Mouse (Mus musculus) embryonic facial prominence, embryonic 13.5 days (tissue): ENCODE measurements around the gene Ppm1h. TPM values are rescaled to one million over a fixed set of nuclear protein-coding genes. Genes with fewer than 3 reads are reported as not detected.
"Not testable (repeated sequence)": the region's sequence is repeated elsewhere in the genome, so short reads cannot be mapped to it uniquely, and the experiment has no call there.

ENCODE experiments used
- ATAC-seq: fragments of 200-750 bp; cut with Nextera tagmentation; 2 replicates; pipeline ENCODE4 v1.8.0; 2017; ENCODE audit warnings: low read depth; ENCODE audit not compliant: insufficient number of reproducible peaks, insufficient read depth, low FRiP score, low TSS enrichment
- H3K27ac ChIP-seq: fragments of 300-500 bp; sonication (generic); 2 replicates; pipeline ENCODE4 v1.5.1; 2015; ENCODE audit warnings: moderate library complexity, mild to moderate bottlenecking, inconsistent platforms
- H3K27me3 ChIP-seq: fragments of 300-500 bp; sonication (generic); 2 replicates; pipeline ENCODE4 v1.6.1; 2015; ENCODE audit warnings: mild to moderate bottlenecking, inconsistent platforms
- H3K36me3 ChIP-seq: fragments of 300-500 bp; sonication (generic); 2 replicates; pipeline ENCODE4 v1.6.1; 2015; ENCODE audit warnings: mild to moderate bottlenecking, inconsistent platforms
- H3K4me1 ChIP-seq: fragments of 300-500 bp; sonication (generic); 2 replicates; pipeline ENCODE4 v1.6.1; 2015; ENCODE audit warnings: inconsistent platforms
- H3K4me2 ChIP-seq: fragments of 300-500 bp; sonication (generic); 2 replicates; pipeline ENCODE4 v1.6.1; 2015; ENCODE audit warnings: moderate library complexity, mild to moderate bottlenecking, inconsistent platforms
- H3K4me3 ChIP-seq: fragments of 300-500 bp; sonication (generic); 2 replicates; pipeline ENCODE4 v1.5.1; 2015; ENCODE audit warnings: mild to moderate bottlenecking, inconsistent platforms
- H3K9ac ChIP-seq: fragments of 300-500 bp; sonication (generic); 2 replicates; pipeline ENCODE4 v1.6.1; 2015; ENCODE audit warnings: mild to moderate bottlenecking, inconsistent platforms
- H3K9me3 ChIP-seq: fragments of 300-500 bp; sonication (generic); 2 replicates; pipeline ENCODE4 v1.6.1; 2016; ENCODE audit warnings: inconsistent platforms
- WGBS: fragments of 180-500 bp; shearing (Covaris S2); methylation state at CpG from one replicate; pipeline ENCODE4 v1.1.7; 2015; ENCODE audit warnings: mixed read lengths; 5-methylcytosine and 5-hydroxymethylcytosine counted together
- polyA plus RNA-seq: library from polyadenylated mRNA; unstranded; fragments of >200 nt; fragmentation: Nextera tagmentation; extraction: Ambion mirVana; gene quantifications from 2 replicates; pipeline ENCODE4 v1.2.1, GENCODE M21; 2015

The Ppm1h gene
- polyA plus RNA-seq, 1 experiment from 2014 or later = 4.0 TPM

GRCm38 (mm10) chr10:122926275-122926674 is 247.7 kb downstream of the Ppm1h start:
- H3K36me3 ChIP-seq = no peaks in the 10 kb centered on the region

DNA sequence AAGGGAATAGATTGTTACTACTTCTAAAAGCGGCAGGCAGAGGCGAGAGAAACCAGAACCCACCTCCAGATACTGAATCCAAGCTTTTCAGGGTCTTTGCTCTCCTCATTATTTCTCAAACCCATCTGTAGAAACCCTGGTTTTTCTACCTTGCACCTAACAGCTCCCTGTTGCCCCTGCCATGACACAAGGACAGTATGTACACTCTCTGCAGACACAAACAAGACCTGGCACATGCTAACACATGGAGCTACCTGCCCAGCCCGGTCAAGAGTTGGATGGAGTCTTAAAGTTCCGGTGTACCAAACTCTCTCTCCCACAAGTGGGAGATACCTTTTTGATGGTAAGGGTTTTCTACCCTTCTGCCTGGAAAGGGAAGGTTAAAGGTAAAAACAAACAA is 252.0 kb downstream of the Ppm1h start:
- peaks cover 55% of the 10 kb centered on the region for H3K4me1 ChIP-seq
- WGBS = 79% methylated on average over 4 of the region's 4 CpGs

More at GRCm38 (mm10) chr10:122926275-122926674, 247.7 kb downstream of the Ppm1h start:
- Histone ChIP-seq H3K27me3 (no peaks in the 10 kb centered on the region), H3K9me3 (no peaks in the 10 kb centered on the region), H3K4me1 (peaks cover 37% of the 10 kb centered on the region), H3K4me2 (no peak overlapping the region), H3K4me3 (no peak overlapping the region), H3K27ac (no peak overlapping the region), H3K9ac (no peak overlapping the region)
- WGBS = 87% methylated on average over 4 of the region's 4 CpGs
- no peak for ATAC-seq

DNA sequence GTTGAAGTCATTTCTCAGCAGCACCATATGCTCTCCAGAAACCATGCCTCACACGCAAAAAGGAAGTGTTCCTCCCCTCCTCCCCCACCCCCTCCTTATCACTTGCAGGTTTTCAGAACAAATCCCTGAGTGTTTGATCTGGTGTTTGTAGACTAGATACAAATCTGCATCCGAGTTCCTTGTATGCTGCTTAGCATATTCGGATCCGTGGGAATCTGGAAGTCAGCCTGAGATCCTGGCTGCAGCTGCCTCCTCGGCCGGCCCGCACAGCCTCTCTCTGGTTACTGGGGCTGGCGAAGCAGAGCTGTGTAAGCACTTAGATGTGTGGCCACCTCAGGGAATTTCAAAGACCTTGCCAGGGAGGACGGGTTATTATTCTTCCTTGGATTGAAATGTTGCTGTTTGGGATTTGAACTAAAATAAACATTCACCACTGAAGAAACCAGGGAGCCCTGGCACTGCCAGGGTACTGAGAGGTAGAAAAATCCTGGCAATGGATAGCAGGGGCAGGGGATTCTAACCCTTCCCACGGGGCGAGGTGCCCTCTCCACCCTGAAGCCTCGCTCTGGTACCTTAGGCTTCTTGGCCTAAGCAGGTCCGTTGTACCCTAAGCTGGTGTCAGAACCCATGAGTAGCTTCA is 252.8 kb downstream of the Ppm1h start:
- Histone ChIP-seq H3K36me3 (no peaks in the 10 kb centered on the region), H3K27me3 (no peaks in the 10 kb centered on the region), H3K9me3 (no peaks in the 10 kb centered on the region), H3K4me1 (peaks cover 55% of the 10 kb centered on the region), H3K9ac (no peak overlapping the region), H3K27ac (peak overlapping the region; percentile 62), H3K4me2 (no peak overlapping the region), H3K4me3 (no peak overlapping the region)
- ATAC-seq = peak; percentile 68
- WGBS = 18% methylated on average over 13 of the region's 13 CpGs

More for the DNA sequence above, 252.0 kb downstream of the Ppm1h start:
- Histone ChIP-seq H3K27me3 (no peaks in the 10 kb centered on the region), H3K9me3 (no peaks in the 10 kb centered on the region), H3K4me2 (no peak overlapping the region), H3K9ac (no peak overlapping the region), H3K27ac (peak overlapping the region; percentile 62), H3K4me3 (no peak overlapping the region), H3K36me3 (no peaks in the 10 kb centered on the region)
- ATAC-seq = no peak

DNA sequence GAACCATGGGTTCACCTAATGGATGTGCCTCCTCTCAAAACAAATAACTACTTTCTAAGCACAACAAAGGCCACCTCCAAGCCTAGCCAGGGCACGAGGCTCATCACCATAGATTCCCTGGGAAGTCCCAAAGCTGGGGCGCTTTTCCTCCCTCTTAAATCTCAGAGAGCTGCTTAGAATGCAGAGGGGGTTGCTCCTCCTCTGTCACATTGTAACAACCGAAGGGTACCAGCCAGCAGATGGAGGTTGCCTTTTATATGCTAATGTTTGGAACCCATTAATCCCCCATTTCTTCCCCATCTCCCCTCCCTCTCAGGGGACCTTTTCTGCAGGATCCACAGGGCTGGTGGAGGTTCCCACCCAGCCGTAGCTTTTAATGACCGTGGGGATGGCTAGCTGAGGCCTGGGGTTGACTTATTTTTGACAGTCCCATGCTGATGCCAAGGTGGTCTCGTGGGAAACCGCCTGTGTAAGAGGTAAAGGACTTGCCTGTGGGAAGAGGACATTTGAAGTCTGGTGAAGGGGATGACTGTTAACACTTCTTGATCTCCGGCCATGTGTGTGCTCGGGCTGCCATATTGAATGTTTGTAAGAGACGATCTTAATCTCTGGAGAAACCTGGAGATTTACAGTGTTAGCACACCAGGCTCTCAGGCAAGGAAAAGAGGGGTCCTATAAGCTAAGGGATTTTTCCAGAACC is 253.4 kb downstream of the Ppm1h start:
- H3K36me3 ChIP-seq = no peaks in the 10 kb centered on the region
- no peak overlapping the region for H3K4me2 ChIP-seq
- 69% methylated on average over 10 of the region's 10 CpGs for WGBS
- peaks cover 55% of the 10 kb centered on the region for H3K4me1 ChIP-seq
- no peak for ATAC-seq
- no peaks in the 10 kb centered on the region for H3K9me3 ChIP-seq
- H3K27me3 ChIP-seq = no peaks in the 10 kb centered on the region
- no peak overlapping the region for H3K9ac ChIP-seq
- H3K4me3 ChIP-seq = no peak overlapping the region
- peak overlapping the region; percentile 62 for H3K27ac ChIP-seq

GRCm38 (mm10) chr10:122933053-122933838 is 254.7 kb downstream of the Ppm1h start:
- no peaks in the 10 kb centered on the region for H3K9me3 ChIP-seq
- no peak overlapping the region for H3K27ac ChIP-seq
- no peak for ATAC-seq
- no peaks in the 10 kb centered on the region for H3K36me3 ChIP-seq
- no peak overlapping the region for H3K4me3 ChIP-seq
- 60% methylated on average over 15 of the region's 15 CpGs for WGBS
- peaks cover 48% of the 10 kb centered on the region for H3K4me1 ChIP-seq
- no peaks in the 10 kb centered on the region for H3K27me3 ChIP-seq
- no peak overlapping the region for H3K4me2 ChIP-seq
- H3K9ac ChIP-seq = peak overlapping the region; percentile 36; the same call in 1 of the 2 replicates

- WGBS = no CpG with 5 or more reads among the region's 4 CpGs
- not testable (repeated sequence) for H3K36me3 ChIP-seq, H3K27me3 ChIP-seq, H3K9me3 ChIP-seq, H3K9ac ChIP-seq, H3K27ac ChIP-seq, ATAC-seq, H3K4me3 ChIP-seq, H3K4me2 ChIP-seq
- H3K4me1 ChIP-seq = peaks cover 35% of the 10 kb centered on the region
Measured at GRCm38 (mm10) chr10:122935406-122935805, 256.8 kb downstream of the Ppm1h start.

DNA sequence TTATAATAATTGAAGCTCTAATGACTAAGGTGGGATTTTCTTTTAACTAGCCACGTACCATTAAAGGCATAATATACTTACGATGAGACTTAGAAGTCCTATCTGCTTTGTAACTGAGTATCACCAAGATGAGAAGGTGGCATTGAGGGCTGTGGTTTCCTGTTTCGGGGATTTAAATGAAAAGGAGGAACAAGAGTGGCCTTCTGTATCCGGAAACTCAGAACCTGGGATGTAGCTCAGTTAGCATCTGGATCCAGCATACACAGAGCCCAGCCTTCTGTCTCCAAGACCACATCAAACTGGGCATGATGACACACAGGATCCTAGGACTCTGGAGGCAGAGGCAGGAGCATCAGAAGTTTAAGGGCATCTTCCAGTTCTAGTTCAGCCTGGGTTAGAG is 258.8 kb downstream of the Ppm1h start:
- H3K9me3 ChIP-seq = not testable (repeated sequence)

DNA sequence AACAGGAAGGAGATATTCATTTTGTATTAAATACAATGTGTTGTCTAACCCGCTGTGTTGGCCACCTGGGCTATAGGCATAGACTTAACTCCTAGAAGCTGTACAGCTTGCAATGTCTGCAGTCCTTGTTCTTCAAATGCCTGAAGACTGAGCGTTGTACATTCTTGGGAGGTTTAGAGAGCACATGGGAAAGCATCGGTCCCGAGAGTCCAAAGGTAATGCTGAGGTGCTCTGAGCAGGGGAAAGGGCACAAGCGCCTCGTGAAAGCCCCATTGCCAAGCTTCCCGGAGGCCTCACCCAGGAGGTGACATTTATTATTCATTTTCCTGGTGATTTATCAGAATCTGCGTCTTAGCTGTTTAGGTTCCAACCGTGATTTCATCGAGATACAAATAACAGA is 261.0 kb downstream of the Ppm1h start:
- no peaks in the 10 kb centered on the region for H3K36me3 ChIP-seq
- H3K9me3 ChIP-seq = no peaks in the 10 kb centered on the region
- no peak overlapping the region for H3K4me2 ChIP-seq
- no peak overlapping the region for H3K27ac ChIP-seq
- H3K9ac ChIP-seq = no peak overlapping the region
- peaks cover 6% of the 10 kb centered on the region; the same call in 1 of the 2 replicates for H3K4me1 ChIP-seq
- ATAC-seq = no peak
- no peak overlapping the region for H3K4me3 ChIP-seq
- 93% methylated on average over 10 of the region's 10 CpGs for WGBS
- H3K27me3 ChIP-seq = no peaks in the 10 kb centered on the region

More for the DNA sequence above, 258.8 kb downstream of the Ppm1h start:
- H3K27me3 ChIP-seq, H3K4me3 ChIP-seq, H3K4me2 ChIP-seq, ATAC-seq, H3K36me3 ChIP-seq, H3K9ac ChIP-seq, H3K27ac ChIP-seq: not testable (repeated sequence)
- peaks cover 16% of the 10 kb centered on the region for H3K4me1 ChIP-seq
- whole genome bisulfite sequencing = no CpG with 5 or more reads among the region's 4 CpGs

DNA sequence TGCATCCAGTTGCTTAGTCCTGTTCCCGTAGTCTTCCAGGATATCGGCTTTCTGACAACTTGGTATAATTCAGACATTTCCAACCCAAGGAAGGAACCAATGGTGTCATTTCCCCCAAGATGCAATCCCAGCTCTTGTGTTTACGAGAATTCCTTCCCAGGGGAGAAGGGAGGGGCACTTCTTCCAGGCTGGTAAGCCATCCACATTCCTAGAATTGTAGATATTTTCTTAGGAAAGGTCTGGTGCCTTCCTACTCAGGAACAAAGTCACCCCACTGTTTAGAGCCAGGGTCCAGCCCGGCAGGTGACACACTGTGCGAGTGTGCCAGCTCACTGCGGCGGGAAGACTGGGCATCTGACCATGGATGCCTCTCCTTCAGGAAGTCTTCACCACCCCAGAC is 264.2 kb downstream of the Ppm1h start:
- H3K27me3 ChIP-seq = no peaks in the 10 kb centered on the region

DNA sequence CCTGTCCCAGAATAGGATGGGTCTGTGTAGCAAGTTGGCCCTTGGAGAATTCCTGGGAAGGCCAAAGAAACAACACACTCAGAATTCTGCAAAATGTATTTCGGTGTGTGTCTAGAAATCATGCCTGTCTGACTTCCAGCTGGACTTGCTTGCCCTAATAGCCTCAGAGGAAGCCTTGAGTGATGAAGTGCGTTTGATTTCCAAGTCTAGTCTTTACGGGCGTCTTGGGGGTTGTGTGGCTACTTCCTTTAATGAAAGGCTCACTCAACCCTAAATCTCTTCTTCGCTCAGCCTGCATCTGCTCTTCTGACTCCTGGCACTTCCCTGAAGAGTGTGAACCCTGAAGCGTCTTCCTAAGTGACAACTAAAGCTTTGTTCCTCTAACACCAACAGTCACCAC is 265.3 kb downstream of the Ppm1h start:
- Histone ChIP-seq H3K27ac (no peak overlapping the region), H3K27me3 (no peaks in the 10 kb centered on the region), H3K9ac (no peak overlapping the region), H3K9me3 (no peaks in the 10 kb centered on the region), H3K36me3 (no peaks in the 10 kb centered on the region), H3K4me2 (no peak overlapping the region), H3K4me1 (peaks cover 6% of the 10 kb centered on the region; the same call in 1 of the 2 replicates), H3K4me3 (no peak overlapping the region)
- WGBS = 61% methylated on average over 6 of the region's 6 CpGs
- no peak for ATAC-seq

More for the DNA sequence above, 264.2 kb downstream of the Ppm1h start:
- Histone ChIP-seq H3K27ac (no peak overlapping the region), H3K4me1 (peaks cover 6% of the 10 kb centered on the region; the same call in 1 of the 2 replicates), H3K9ac (no peak overlapping the region), H3K4me3 (no peak overlapping the region), H3K9me3 (no peaks in the 10 kb centered on the region), H3K36me3 (no peaks in the 10 kb centered on the region), H3K4me2 (no peak overlapping the region)
- ATAC-seq = no peak
- WGBS = 79% methylated on average over 7 of the region's 7 CpGs

- WGBS = 75% methylated on average over 5 of the region's 5 CpGs
- H3K9me3 ChIP-seq = no peaks in the 10 kb centered on the region
- no peak overlapping the region for H3K4me2 ChIP-seq
- no peaks in the 10 kb centered on the region for H3K36me3 ChIP-seq
- no peak overlapping the region for H3K27ac ChIP-seq
- no peaks in the 10 kb centered on the region for H3K27me3 ChIP-seq
- no peak overlapping the region for H3K4me3 ChIP-seq
- H3K4me1 ChIP-seq = peaks cover 6% of the 10 kb centered on the region; the same call in 1 of the 2 replicates
- no peak overlapping the region for H3K9ac ChIP-seq
- ATAC-seq = no peak
Measured at GRCm38 (mm10) chr10:122944888-122945287, 266.3 kb downstream of the Ppm1h start.
